9 mouse cellular contexts compared by ENCODE assay signal in genomic region chr3:105891760-105892571, GRCm38 (mm10). TPM values are rescaled to one million over a fixed set of nuclear protein-coding genes. Genes with fewer than 3 reads are reported as not detected.
DNase-seq lines count a peak whose midpoint lies in the region.
"Had no signal": no experiment of that assay in that cellular context is flagged by ENCODE, and none has a peak within 500 bp of the region (broad histone marks: within the 10 kb centered on the region; RNA-seq: fewer than 3 reads in every experiment).

No protein-coding gene starts in this region.

- H3K4me3 ChIP-seq in brown adipose tissue, adult 24 weeks (ENCODE audit: insufficient read depth, low read depth, low read length), result peak overlapping the region; percentile 9
- H3K4me3 ChIP-seq in forebrain, embryonic 10.5 days, result no peak overlapping the region

- no peaks in the 10 kb centered on the region for H3K36me3 ChIP-seq in forebrain, embryonic 10.5 days (replicated peaks)

- H3K27ac ChIP-seq in brown adipose tissue, adult 24 weeks (replicated peaks; ENCODE audit: low read depth, low read length), result peak overlapping the region; percentile 91
- H3K27ac ChIP-seq in forebrain, embryonic 10.5 days, result no peak overlapping the region

- peak; percentile 42 for DNase-seq in adrenal gland, postnatal 10 days
- no peak for DNase-seq in adrenal gland, adult 8-10 months
- DNase-seq in kidney, adult 9 months, result peak; percentile 57
- DNase-seq in lung, postnatal 36 days, result peak; percentile 75
- DNase-seq in thymus, postnatal 0 days (ENCODE audit: low spot score), result peak; percentile 89
- no peak for DNase-seq in urinary bladder, postnatal 25 days (ENCODE audit: low spot score)
- no peak for DNase-seq in forebrain, embryonic 10.5 days (ENCODE audit: extremely low spot score, low spot score)

- H3K4me1 ChIP-seq in brown adipose tissue, adult 24 weeks (ENCODE audit: control insufficient read depth, insufficient read depth, insufficient read length, low read length), result peaks cover 29% of the 10 kb centered on the region
- H3K4me1 ChIP-seq in forebrain, embryonic 10.5 days, result peaks cover 15% of the 10 kb centered on the region; the same call in 1 of the 2 replicates

- no peaks in the 10 kb centered on the region for H3K27me3 ChIP-seq in forebrain, embryonic 10.5 days (ENCODE audit: poor library complexity, severe bottlenecking)

- no peaks in the 10 kb centered on the region for H3K9me3 ChIP-seq in forebrain, embryonic 10.5 days

- 84% methylated on average over 10 of the region's 10 CpGs for WGBS in forebrain, embryonic 10.5 days

RNA-seq across cellular contexts. Expression of gene Tmigd3, which starts 21.3 kb away (rescaled TPM):
- total RNA-seq in adrenal gland, postnatal 10 days (2021), result under 1 TPM in 1 of 2 experiments, not detected in 1; 0.33 TPM
- not detected for total RNA-seq in adrenal gland, adult 8-10 months (2022)
- polyA plus RNA-seq in brown adipose tissue, adult 24 weeks (2012; ENCODE audit: insufficient read depth, insufficient read length, missing spikeins), result not detected in 2 replicates
- polyA plus RNA-seq in thymus, postnatal 0 days (2015; fragmentation: Nextera tagmentation; extraction: Ambion mirVana), result 1.4 TPM in 2 replicates
- not detected in 2 replicates for polyA plus RNA-seq in forebrain, embryonic 10.5 days (2016; fragmentation: Nextera tagmentation; extraction: Ambion mirVana)
- polyA plus RNA-seq: neural tube, embryonic 11.5 days had no signal

RNA-seq across cellular contexts. Expression of gene Adora3, which starts 21.3 kb away (rescaled TPM):
- total RNA-seq in adrenal gland, postnatal 10 days (2021), result under 1 TPM in 1 of 2 experiments, not detected in 1; 0.54 TPM
- total RNA-seq in adrenal gland, adult 8-10 months (2022), result under 1 TPM in 2 of 4 experiments, not detected in 2; 0.27 to 0.46 TPM
- not detected in 2 replicates for polyA plus RNA-seq in brown adipose tissue, adult 24 weeks (2012; ENCODE audit: insufficient read depth, insufficient read length, missing spikeins)
- polyA plus RNA-seq in thymus, postnatal 0 days (2015; fragmentation: Nextera tagmentation; extraction: Ambion mirVana), result 0.33 and 0.82 TPM in 2 replicates
- 0.16 and 0.41 TPM in 2 replicates for polyA plus RNA-seq in forebrain, embryonic 10.5 days (2016; fragmentation: Nextera tagmentation; extraction: Ambion mirVana)

RNA-seq across cellular contexts. Expression of gene I830077J02Rik, which starts 40.5 kb away (rescaled TPM):
- total RNA-seq in adrenal gland, postnatal 10 days (2021), result 1 to 10 TPM; 1.6 TPM
- total RNA-seq in adrenal gland, adult 8-10 months (2022), result 1 to 10 TPM in 3 of 4 experiments, under 1 TPM in 1; 0.24 to 1.7 (median 1.2) TPM
- polyA plus RNA-seq in brown adipose tissue, adult 24 weeks (2012; ENCODE audit: insufficient read depth, insufficient read length, missing spikeins), result 2.4 and 4.1 TPM in 2 replicates
- polyA plus RNA-seq in thymus, postnatal 0 days (2015; fragmentation: Nextera tagmentation; extraction: Ambion mirVana), result 3.7 and 3.9 TPM in 2 replicates
- polyA plus RNA-seq in forebrain, embryonic 10.5 days (2016; fragmentation: Nextera tagmentation; extraction: Ambion mirVana), result 0.30 and 0.86 TPM in 2 replicates

Comparison
In these comparisons a context has a peak if more than half of its experiments do, and no peak if none do; other contexts are left out.
1. DNase-seq: peak in adrenal gland, postnatal 10 days (single experiment), kidney, adult 9 months (single experiment), lung, postnatal 36 days (single experiment) and thymus, postnatal 0 days (single experiment); none in adrenal gland, adult 8-10 months (single experiment), urinary bladder, postnatal 25 days (single experiment) and forebrain, embryonic 10.5 days (single experiment).